Mouse (Mus musculus) layer of hippocampus, adult 2 months (tissue): ENCODE measurements at regions not wholly inside any gene's neighbourhood (a gene's known extent, or its start where the extent isn't known, plus 50 kb on each side); places are given as distances from the start of the nearest gene placed in this dataset.

Experiments used
- DNase-seq, 2 experiments: peaks; one replicate each; pipeline ENCODE4 v3.0.0; 2022; ENCODE audit warnings: low spot score in 2 of 2
- H3K27ac ChIP-seq: fragments of 200-600 bp; 2 replicates; pipeline ENCODE4 v1.8.1; 2022
- H3K4me3 ChIP-seq: fragments of 200-600 bp; 2 replicates; pipeline ENCODE4 v1.8.1; 2022; ENCODE audit warnings: mild to moderate bottlenecking
- CTCF ChIP-seq: fragments of 200-600 bp; conservative IDR thresholded peaks from 2 replicates; pipeline ENCODE4 v1.8.1; 2022; ENCODE audit warnings: antibody characterized with exemption, mild to moderate bottlenecking, moderate library complexity

GRCm38 (mm10) chr3:21218936-21219335, 852.0 kb upstream of the Agtr1b start:
- Histone ChIP-seq H3K4me3 (no peak overlapping the region), H3K27ac (no peak overlapping the region)
- no peak for TF ChIP-seq CTCF
- no peak for DNase-seq

- no peak for DNase-seq
These were observed 835.3 kb upstream of the Tbl1xr1 start for GRCm38 (mm10) chr3:21241184-21241583.

GRCm38 (mm10) chr3:21256129-21256760, 820.2 kb upstream of the Tbl1xr1 start:
- DNase-seq, result no peak
- TF ChIP-seq CTCF, result no peak
- Histone ChIP-seq H3K4me3 (no peak overlapping the region), H3K27ac (no peak overlapping the region)

More at GRCm38 (mm10) chr3:21241184-21241583, 835.3 kb upstream of the Tbl1xr1 start:
- TF ChIP-seq CTCF, result no peak
- no peak overlapping the region for H3K4me3 ChIP-seq
- no peak overlapping the region for H3K27ac ChIP-seq

- no peak for DNase-seq
- Histone ChIP-seq H3K27ac (no peak overlapping the region), H3K4me3 (no peak overlapping the region)
- TF ChIP-seq CTCF, result no peak
These were observed 813.1 kb upstream of the Tbl1xr1 start for GRCm38 (mm10) chr3:21263317-21263716.

- no peak for DNase-seq
- no peak overlapping the region for H3K4me3 ChIP-seq
- H3K27ac ChIP-seq, result no peak overlapping the region
- TF ChIP-seq CTCF, result no peak
These were observed 811.0 kb upstream of the Tbl1xr1 start for GRCm38 (mm10) chr3:21265491-21265890.

GRCm38 (mm10) chr3:21268429-21269129, 807.9 kb upstream of the Tbl1xr1 start:
- no peak for TF ChIP-seq CTCF
- H3K27ac ChIP-seq, result no peak overlapping the region
- no peak overlapping the region for H3K4me3 ChIP-seq
- no peak for DNase-seq

- Histone ChIP-seq H3K27ac (no peak overlapping the region), H3K4me3 (no peak overlapping the region)
- TF ChIP-seq CTCF, result no peak
- DNase-seq, result no peak
These were observed 807.4 kb upstream of the Tbl1xr1 start for GRCm38 (mm10) chr3:21269130-21269440.

- no peak for DNase-seq
- H3K4me3 ChIP-seq, result no peak overlapping the region
- H3K27ac ChIP-seq, result no peak overlapping the region
- TF ChIP-seq CTCF, result no peak
These were observed 805.7 kb upstream of the Tbl1xr1 start for GRCm38 (mm10) chr3:21270788-21271187.

GRCm38 (mm10) chr3:21272219-21272618, 804.2 kb upstream of the Tbl1xr1 start:
- H3K4me3 ChIP-seq, result no peak overlapping the region
- DNase-seq, result no peak
- no peak overlapping the region for H3K27ac ChIP-seq
- TF ChIP-seq CTCF, result no peak

GRCm38 (mm10) chr3:21292774-21293173, 783.7 kb upstream of the Tbl1xr1 start:
- DNase-seq, result no peak
- no peak overlapping the region for H3K27ac ChIP-seq
- TF ChIP-seq CTCF, result no peak
- no peak overlapping the region for H3K4me3 ChIP-seq

- no peak overlapping the region for H3K27ac ChIP-seq
- no peak overlapping the region for H3K4me3 ChIP-seq
- no peak for TF ChIP-seq CTCF
- DNase-seq, result peak in 1 of 2 experiments; percentile 11
These were observed 783.1 kb upstream of the Tbl1xr1 start for GRCm38 (mm10) chr3:21293308-21293707.

- no peak overlapping the region for H3K4me3 ChIP-seq
- TF ChIP-seq CTCF, result no peak
- H3K27ac ChIP-seq, result no peak overlapping the region
- DNase-seq, result no peak
These were observed 781.7 kb upstream of the Tbl1xr1 start for GRCm38 (mm10) chr3:21294776-21295175.

- TF ChIP-seq CTCF, result no peak
- DNase-seq, result no peak
- H3K4me3 ChIP-seq, result no peak overlapping the region
These were observed 779.8 kb upstream of the Tbl1xr1 start for GRCm38 (mm10) chr3:21296581-21297110.

GRCm38 (mm10) chr3:21325329-21325896, 751.0 kb upstream of the Tbl1xr1 start:
- H3K4me3 ChIP-seq, result no peak overlapping the region
- no peak for TF ChIP-seq CTCF
- no peak overlapping the region for H3K27ac ChIP-seq
- DNase-seq, result no peak

More at GRCm38 (mm10) chr3:21296581-21297110, 779.8 kb upstream of the Tbl1xr1 start:
- no peak overlapping the region for H3K27ac ChIP-seq
